Mouse (Mus musculus): ENCODE data around the gene Sdhc.

- TF ChIP-seq BHLHE40 (IDR thresholded peaks at IDR 0.05; ENCODE audit: low read depth, low read length) (no peak), CTCF (conservative IDR thresholded peaks at IDR 0.05 in 1 of 2, IDR thresholded peaks at IDR 0.05 in 1 of 2; ENCODE audit: low read depth in 2 of 2, low read length in 2 of 2) (no peak), GABPA (IDR thresholded peaks at IDR 0.05; ENCODE audit: insufficient replicate concordance, low read depth, low read length) (no peak), UBTF (IDR thresholded peaks at IDR 0.05; ENCODE audit: low read depth, low read length) (no peak), POLR2A (IDR thresholded peaks at IDR 0.05; ENCODE audit: low read depth, low read length) (no peak), MYC (IDR thresholded peaks at IDR 0.05; ENCODE audit: low read depth, low read length) (no peak), ZC3H11A (IDR thresholded peaks at IDR 0.05; ENCODE audit: low read depth, low read length) (no peak), MAX (IDR thresholded peaks at IDR 0.05; ENCODE audit: low read length) (no peak), USF1 (IDR thresholded peaks at IDR 0.05; ENCODE audit: low read depth, low read length) (no peak)
Measured at GRCm38 (mm10) chr1:171171138-171171537, 20.7 kb upstream of the Sdhc start.

Data from CH12.LX (cell line).